Mouse (Mus musculus) MEL (cell line): ENCODE measurements around the gene Gm49318.

Source experiments
- CTCF ChIP-seq, 3 experiments: IDR thresholded peaks in 2 of 3; conservative IDR thresholded peaks in 1 of 3; 2 replicates each; pipeline ENCODE4 v1.5.1; 2011 to 2012; ENCODE audit warnings: low read length in 3 of 3, low read depth in 2 of 3, mild to moderate bottlenecking in 2 of 3, improper control_type of control experiment in 1 of 3, inconsistent platforms in 1 of 3, mixed read lengths in 1 of 3, moderate library complexity in 1 of 3; ENCODE audit not compliant: control insufficient read depth in 1 of 3, insufficient read depth in 1 of 3, poor library complexity in 1 of 3, severe bottlenecking in 1 of 3
- E2F4 ChIP-seq: IDR thresholded peaks from 2 replicates; pipeline ENCODE4 v1.6.1; 2011; ENCODE audit warnings: low read depth, low read length, improper control_type of control experiment, borderline replicate concordance
- ELF1 ChIP-seq: IDR thresholded peaks from 2 replicates; pipeline ENCODE4 v1.6.1; 2014; ENCODE audit warnings: low read depth, mild to moderate bottlenecking, inconsistent platforms, low read length, improper control_type of control experiment, moderate library complexity
- MAX ChIP-seq: IDR thresholded peaks from 2 replicates; pipeline ENCODE4 v1.6.1; 2011; ENCODE audit warnings: low read length, improper control_type of control experiment
- NELFE ChIP-seq: IDR thresholded peaks from 2 replicates; pipeline ENCODE4 v1.6.1; 2011; ENCODE audit warnings: low read depth, low read length, improper control_type of control experiment
- SMC3 ChIP-seq: IDR thresholded peaks from 2 replicates; pipeline ENCODE4 v1.6.1; 2011; ENCODE audit warnings: low read depth, low read length, improper control_type of control experiment
- USF1 ChIP-seq: IDR thresholded peaks from 2 replicates; pipeline ENCODE4 v1.6.1; 2014; ENCODE audit warnings: low read depth, mild to moderate bottlenecking, inconsistent platforms, low read length, improper control_type of control experiment, moderate library complexity
- USF2 ChIP-seq, 2 experiments: IDR thresholded peaks; 2 replicates each; pipeline ENCODE4 v1.6.1; 2011 to 2012; ENCODE audit warnings: improper control_type of control experiment in 2 of 2, low read length in 2 of 2, borderline replicate concordance in 1 of 2, inconsistent platforms in 1 of 2, low read depth in 1 of 2, mild to moderate bottlenecking in 1 of 2; ENCODE audit not compliant: insufficient read depth in 1 of 2
- ZNF384 ChIP-seq: IDR thresholded peaks from 2 replicates; pipeline ENCODE4 v1.6.1; 2012; ENCODE audit warnings: low read depth, mild to moderate bottlenecking, inconsistent platforms, low read length, improper control_type of control experiment

DNA sequence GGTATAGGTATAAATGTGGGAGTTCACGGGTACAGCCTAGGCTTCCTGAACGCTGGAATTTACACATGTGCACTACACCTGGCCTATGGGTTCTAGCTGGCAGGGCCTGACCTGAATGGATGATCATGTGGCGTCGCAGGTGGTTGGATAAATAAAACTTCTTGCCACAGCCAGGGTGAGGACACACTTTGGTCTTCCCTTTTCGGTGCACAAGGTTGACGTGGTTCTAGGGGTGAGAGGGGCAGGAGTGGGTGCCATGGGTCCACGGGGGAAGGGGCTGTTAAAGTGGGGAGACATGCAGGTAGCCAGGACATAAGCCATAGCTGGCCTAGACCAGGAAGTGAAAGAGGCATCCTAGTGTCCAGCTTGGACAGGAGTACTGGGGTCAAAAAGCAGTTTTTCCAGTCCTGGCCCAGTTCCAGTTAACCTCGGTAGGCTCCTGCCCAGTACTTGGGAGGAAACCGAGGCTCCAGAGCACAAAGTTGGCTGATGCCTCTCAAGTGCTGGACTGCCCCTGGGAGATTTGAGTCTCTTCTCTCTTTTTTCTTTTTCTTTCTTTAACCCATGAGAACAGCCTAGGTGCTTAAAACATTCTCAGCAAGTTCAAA is 14.7 kb downstream of the Gm49318 start:
- TF ChIP-seq CTCF (IDR thresholded peaks at IDR 0.05 in 2 of 3, conservative IDR thresholded peaks at IDR 0.05 in 1 of 3; ENCODE audit: control insufficient read depth in 1 of 3, insufficient read depth in 1 of 3, low read depth in 2 of 3, low read length in 3 of 3, poor library complexity in 1 of 3, severe bottlenecking in 1 of 3) = no peak
- TF ChIP-seq ELF1 = no peak
- no peak for TF ChIP-seq E2F4
- no peak for TF ChIP-seq ZNF384
- no peak for TF ChIP-seq MAX
- no peak for TF ChIP-seq USF2 (IDR thresholded peaks at IDR 0.05; ENCODE audit: borderline replicate concordance in 1 of 2, insufficient read depth in 1 of 2, low read depth in 1 of 2, low read length in 2 of 2)
- no peak for TF ChIP-seq SMC3
- TF ChIP-seq USF1 = no peak
- TF ChIP-seq NELFE = no peak
